Mouse (Mus musculus) brain, adult 10 weeks (tissue): Measurements from ENCODE around the gene Cdc42ep4. TPM values are rescaled to one million over a fixed set of nuclear protein-coding genes. Genes with fewer than 3 reads are reported as not detected.

Source experiments
- polyA plus RNA-seq: library from polyadenylated mRNA; stranded (reverse); fragments of 350-450 nt; fragmentation: Illumina TruSeq; extraction: RNeasy Lipid Tissue Mini Kit (QIAGEN cat#74804); gene quantifications from one replicate; pipeline ENCODE4 v1.2.3, GENCODE M21; 2015; ENCODE audit warnings: low read depth, low replicate concordance

Cdc42ep4 gene
- polyA plus RNA-seq, result 25.2 TPM

DNA sequence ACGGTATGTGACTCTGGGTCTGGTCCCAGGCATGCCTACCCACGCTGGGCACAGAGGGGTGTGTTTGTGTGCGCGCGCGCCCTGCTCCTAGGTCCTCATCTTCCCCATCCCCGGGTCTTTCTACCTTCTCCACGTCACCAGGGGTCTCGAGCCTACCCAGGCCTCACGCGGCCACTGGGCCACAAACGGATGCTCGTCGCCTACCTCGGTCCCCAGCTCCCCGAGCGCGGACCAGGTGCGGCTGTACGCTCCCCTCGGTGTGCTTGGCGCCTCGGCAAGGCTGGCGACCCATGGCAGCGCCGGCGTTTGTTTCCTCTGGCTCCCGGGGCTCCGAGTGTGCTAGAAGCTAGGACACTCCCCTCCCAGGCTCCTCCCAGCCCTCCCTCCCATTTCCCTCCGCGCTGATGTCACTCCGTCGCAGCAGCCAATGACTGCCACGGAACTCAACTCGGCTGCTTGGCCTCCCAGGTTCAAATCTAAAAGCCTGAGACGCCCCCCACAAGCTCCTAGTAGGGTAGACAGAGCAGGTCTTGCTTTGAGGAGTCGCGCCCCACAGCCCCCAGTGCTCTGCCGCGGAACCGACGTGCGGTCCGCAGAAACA, at the start of gene Cdc42ep4:
Gene Cdc42ep4, minus strand, starts transcription at position 398 of the 601 bp plus-strand sequence.

DNA sequence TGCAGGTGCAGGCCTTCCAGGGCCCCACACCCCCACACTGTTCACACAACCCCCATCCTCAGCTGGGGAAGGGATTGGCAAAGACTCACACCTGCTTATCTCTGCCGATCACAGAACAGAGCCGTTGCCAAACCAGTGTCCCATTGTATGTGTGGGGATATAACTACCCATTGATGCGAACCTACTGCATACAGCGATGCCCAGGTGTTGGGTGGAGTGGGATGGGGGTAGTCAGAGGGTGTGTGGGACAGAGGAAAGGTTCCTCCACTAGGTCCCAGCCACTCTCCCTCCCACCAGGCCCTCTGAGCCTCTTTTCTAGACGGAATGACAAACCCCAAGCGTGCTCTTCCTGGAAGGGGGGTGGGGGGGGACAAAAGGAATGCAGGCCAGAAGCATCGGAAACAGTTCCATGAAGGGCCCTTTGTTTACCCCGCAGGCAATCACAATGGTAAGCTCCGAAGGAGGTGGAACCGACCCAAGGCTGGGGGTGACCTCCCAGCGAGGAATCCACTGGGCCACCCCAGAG, 41.9 kb downstream of the Cdc42ep4 start, which contains the start of gene Cpsf4l:
Gene Cpsf4l, minus strand, starts transcription at position 287 of the 526 bp plus-strand sequence.

DNA sequence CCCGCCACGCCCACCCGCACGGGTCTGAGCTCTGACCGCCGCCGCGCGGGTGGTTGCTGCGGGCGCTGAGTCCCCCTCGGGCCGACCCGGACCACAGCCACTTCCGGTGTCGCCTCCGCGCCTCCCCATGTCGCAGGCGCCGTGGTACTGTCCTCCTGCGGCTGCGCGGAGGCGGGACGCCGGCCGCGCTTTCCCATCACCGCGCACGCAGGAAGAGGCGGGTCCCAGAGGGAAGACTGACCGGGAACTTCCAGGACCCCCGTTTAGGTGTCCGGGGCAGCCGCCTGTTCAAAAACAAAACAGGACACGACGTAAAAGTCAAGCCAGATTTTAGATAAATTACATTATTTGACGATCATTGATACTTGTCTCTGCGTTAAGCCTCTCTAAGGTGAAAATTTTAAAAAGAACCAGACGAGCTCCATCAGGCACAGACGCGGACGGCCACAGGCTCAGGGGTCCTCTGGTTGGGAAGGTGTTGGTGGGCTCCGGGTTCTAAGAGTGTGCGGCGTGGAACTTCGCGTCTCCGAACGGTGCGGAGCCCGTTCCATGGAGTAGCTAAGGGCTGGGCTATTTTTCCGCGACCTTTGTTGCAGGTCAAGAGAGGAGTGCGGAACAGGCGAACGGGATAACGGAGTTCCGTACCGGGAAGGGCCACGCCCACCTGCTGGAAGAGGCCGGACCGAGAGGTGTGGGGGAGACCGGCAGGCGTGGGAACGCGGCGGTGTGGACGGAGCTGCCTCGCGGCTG, 67.5 kb downstream of the Cdc42ep4 start, which contains the start of the genes Fam104a and D11Wsu47e:
Gene Fam104a, minus strand, starts transcription at position 199 of the 750 bp plus-strand sequence.
Gene D11Wsu47e, plus strand, starts transcription at position 456 of the 750 bp plus-strand sequence.

Other genes starting within 250 kb of the Cdc42ep4 start
- 20.6 TPM for gene Sstr2, start 132.5 kb downstream of the Cdc42ep4 start, polyA plus RNA-seq
- gene Cog1, start 102.7 kb downstream of the Cdc42ep4 start, polyA plus RNA-seq, result 41.3 TPM
- gene Slc39a11, start 101.8 kb downstream of the Cdc42ep4 start, polyA plus RNA-seq, result 14.7 TPM
- 34.3 TPM for gene Fam104a, start 67.7 kb downstream of the Cdc42ep4 start, polyA plus RNA-seq
- gene D11Wsu47e, start 67.5 kb downstream of the Cdc42ep4 start, polyA plus RNA-seq, result 10.4 TPM
- gene Cpsf4l, start 41.9 kb downstream of the Cdc42ep4 start, polyA plus RNA-seq, result not detected